Mouse (Mus musculus): ENCODE data around the gene Slc52a3.
"Not testable (repeated sequence)": the region's sequence is repeated elsewhere in the genome, so short reads cannot be mapped to it uniquely, and the experiment has no call there.

Slc52a3 gene

GRCm38 (mm10) chr2:151973595-151974562 lies 22.4 kb upstream of the Slc52a3 start:
- DNase-seq (ENCODE audit: low read depth, low spot score), result no peak

GRCm38 (mm10) chr2:151975295-151975694 lies 21.0 kb upstream of the Slc52a3 start:
- no peak for DNase-seq (ENCODE audit: low read depth, low spot score)

GRCm38 (mm10) chr2:151976067-151976466 lies 20.2 kb upstream of the Slc52a3 start:
- no peak for DNase-seq (ENCODE audit: low read depth, low spot score)

- no peak for DNase-seq (ENCODE audit: low read depth, low spot score)
These were observed 18.4 kb upstream of the Slc52a3 start for GRCm38 (mm10) chr2:151977689-151978440.

- no peak for DNase-seq (ENCODE audit: low read depth, low spot score)
These were observed 17.8 kb upstream of the Slc52a3 start for GRCm38 (mm10) chr2:151978494-151978893.

GRCm38 (mm10) chr2:151979470-151980354 lies 16.6 kb upstream of the Slc52a3 start, which contains the start of gene Fam110a:
Fam110a (minus strand) TSS chr2:151980219.
- peak; percentile 79 for DNase-seq (ENCODE audit: low read depth, low spot score)

- no peak for DNase-seq (ENCODE audit: low read depth, low spot score)
These were observed 16.0 kb upstream of the Slc52a3 start for GRCm38 (mm10) chr2:151980355-151980693.

GRCm38 (mm10) chr2:151981268-151981667 lies 15.0 kb upstream of the Slc52a3 start:
- no peak for DNase-seq (ENCODE audit: low read depth, low spot score)

- DNase-seq (ENCODE audit: low read depth, low spot score), result no peak
These were observed 13.8 kb upstream of the Slc52a3 start for GRCm38 (mm10) chr2:151982476-151982875.

GRCm38 (mm10) chr2:151984019-151984418 lies 12.3 kb upstream of the Slc52a3 start:
- no peak for DNase-seq (ENCODE audit: low read depth, low spot score)

- DNase-seq (ENCODE audit: low read depth, low spot score), result no peak
These were observed 10.7 kb upstream of the Slc52a3 start for GRCm38 (mm10) chr2:151985426-151986172.

- no peak for DNase-seq (ENCODE audit: low read depth, low spot score)
These were observed 9.4 kb upstream of the Slc52a3 start for GRCm38 (mm10) chr2:151986958-151987357.

GRCm38 (mm10) chr2:151988978-151989377 lies 7.3 kb upstream of the Slc52a3 start:
- no peak for DNase-seq (ENCODE audit: low read depth, low spot score)

GRCm38 (mm10) chr2:151990985-151991394 lies 5.3 kb upstream of the Slc52a3 start:
- no peak for DNase-seq (ENCODE audit: low read depth, low spot score)

- no peak for DNase-seq (ENCODE audit: low read depth, low spot score)
These were observed 4.9 kb upstream of the Slc52a3 start for GRCm38 (mm10) chr2:151991446-151991845.

GRCm38 (mm10) chr2:151994350-151995122 lies 1.8 kb upstream of the Slc52a3 start:
- DNase-seq (ENCODE audit: low read depth, low spot score), result peak; percentile 71

- DNase-seq (ENCODE audit: low read depth, low spot score), result not testable (repeated sequence)
These were observed 872 bp downstream of the Slc52a3 start for GRCm38 (mm10) chr2:151997190-151997575.

- DNase-seq (ENCODE audit: low read depth, low spot score), result no peak
These were observed 1.6 kb downstream of the Slc52a3 start for GRCm38 (mm10) chr2:151997776-151998504.

GRCm38 (mm10) chr2:151998505-151998899 lies 2.2 kb downstream of the Slc52a3 start:
- no peak for DNase-seq (ENCODE audit: low read depth, low spot score)
